Mouse (Mus musculus) embryo, embryonic 11 days (tissue): Measurements from ENCODE around the gene Rtn4r.

Source experiments
- DNase-seq: peaks from one replicate; pipeline ENCODE4 v3.0.0-alpha.2; 2015

The Rtn4r gene

DNA sequence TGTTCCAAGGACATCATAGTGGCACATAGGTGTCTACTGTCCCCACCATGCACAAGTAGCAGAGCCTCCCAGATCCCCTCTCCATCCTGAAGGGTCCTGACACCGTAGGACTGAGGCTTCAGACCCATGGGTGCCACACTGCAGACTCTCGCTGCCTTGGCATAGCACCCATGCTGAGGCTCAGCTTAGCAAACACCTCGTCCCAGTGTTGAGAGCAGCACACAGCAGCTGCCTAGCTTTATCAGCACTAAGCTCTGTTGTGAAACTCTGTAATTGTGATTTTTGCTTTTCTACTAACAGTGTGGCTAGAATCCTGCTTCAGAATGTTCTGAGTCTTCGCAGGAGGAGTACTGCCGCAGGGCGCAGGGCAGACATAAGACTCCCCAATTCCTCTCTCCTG lies 70.4 kb downstream of the Rtn4r start:
- no peak for DNase-seq

DNA sequence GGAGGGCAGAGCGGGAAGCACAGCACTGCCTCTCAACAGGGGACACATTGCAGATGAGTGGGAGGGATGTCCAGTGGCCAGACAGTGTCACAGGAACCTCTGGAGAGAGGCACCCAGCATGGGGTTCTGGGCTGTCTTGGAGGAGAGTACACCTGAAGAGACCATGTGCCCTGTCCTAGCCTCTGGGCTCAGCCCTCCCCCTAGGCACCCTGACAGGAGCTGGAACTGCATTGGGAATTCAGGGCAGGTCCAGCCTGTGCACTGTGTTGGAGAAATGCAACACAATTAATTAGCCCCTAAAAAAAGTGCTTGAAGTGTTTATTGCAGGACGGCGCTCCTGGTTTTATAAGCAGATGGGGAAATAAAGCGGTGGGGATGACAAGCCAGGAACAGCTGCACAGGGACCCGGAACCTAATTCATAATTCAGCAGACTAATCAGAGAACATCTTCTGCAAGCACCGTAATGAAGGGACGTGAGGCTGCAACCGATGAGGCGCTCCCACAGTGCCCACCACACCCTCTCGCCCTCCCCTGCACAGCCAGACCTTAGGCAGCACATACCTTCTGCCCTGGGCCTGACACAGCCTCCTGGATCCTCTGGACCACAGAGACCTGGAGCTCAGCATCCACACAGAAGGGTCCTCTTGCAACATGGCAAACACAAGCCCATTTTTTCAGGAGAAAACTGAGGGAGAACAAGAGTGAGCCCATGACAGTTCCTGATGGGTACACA lies 71.1 kb downstream of the Rtn4r start:
- DNase-seq: no peak

DNA sequence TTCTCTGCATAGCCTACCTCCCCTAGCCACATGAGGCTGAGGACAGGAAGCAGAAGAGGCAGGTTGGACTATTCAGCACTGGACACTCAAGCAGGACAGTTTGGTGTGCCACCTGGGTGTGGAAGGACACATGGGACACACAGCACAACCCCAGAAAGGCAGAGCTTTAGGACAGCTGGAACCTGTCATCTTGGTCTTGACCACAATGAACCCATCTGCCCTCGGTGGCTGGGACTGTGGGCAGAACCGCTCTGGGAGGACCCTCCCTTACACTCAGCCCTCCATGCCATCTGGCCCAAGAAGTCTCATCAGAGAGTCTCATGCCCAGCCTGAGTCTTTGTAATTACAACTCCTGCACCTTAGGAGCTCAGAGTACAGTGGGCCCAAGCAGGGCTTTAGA lies 72.6 kb downstream of the Rtn4r start:
- DNase-seq: no peak

DNA sequence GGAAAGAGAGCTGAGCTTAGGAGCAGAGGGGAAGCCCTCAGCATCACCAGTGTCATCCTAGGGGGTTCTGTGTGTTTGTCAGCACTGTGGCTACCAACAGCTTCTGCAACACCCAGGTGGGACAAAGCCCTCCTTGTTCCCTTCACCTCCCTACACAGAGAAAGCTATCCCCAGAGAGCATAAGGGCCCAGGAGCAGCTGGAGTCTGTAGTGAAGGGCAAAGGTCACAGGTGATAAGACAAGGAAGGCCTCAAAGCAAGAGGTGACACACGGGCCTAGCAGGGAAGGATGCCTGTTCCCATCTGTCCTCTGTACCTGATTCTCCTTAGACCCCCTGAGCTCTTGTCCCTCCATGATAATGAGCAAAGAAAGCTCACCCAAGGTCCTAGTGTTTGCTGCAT lies 74.2 kb downstream of the Rtn4r start:
- no peak for DNase-seq
